Mouse (Mus musculus): Measurements from ENCODE around the gene Gm11084.
"Not testable (repeated sequence)": the region's sequence is repeated elsewhere in the genome, so short reads cannot be mapped to it uniquely, and the experiment has no call there.

Gene Gm11084

DNA sequence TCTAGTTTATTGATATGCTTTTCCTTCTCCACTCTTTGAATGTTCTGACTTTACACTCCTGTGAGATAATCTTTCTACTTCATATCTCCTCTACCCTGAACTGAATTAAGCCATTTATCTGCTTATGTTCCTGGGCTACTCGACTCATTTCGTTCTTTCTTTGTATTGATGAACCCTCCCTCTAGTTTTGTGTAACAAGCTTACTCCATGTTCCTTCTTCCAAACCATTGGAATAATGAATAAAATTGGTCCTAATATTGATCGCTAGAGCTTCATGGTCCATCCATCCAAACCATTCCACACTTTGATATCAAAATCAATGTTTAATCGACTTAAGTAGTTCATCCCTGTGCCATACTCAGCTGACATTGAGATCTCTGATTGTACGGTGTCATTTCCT is at the start of gene Gm11084:
Gene Gm11084 (minus strand): TSS at position 101 of the 400 bp plus-strand sequence.
- DNase-seq = no peak

DNA sequence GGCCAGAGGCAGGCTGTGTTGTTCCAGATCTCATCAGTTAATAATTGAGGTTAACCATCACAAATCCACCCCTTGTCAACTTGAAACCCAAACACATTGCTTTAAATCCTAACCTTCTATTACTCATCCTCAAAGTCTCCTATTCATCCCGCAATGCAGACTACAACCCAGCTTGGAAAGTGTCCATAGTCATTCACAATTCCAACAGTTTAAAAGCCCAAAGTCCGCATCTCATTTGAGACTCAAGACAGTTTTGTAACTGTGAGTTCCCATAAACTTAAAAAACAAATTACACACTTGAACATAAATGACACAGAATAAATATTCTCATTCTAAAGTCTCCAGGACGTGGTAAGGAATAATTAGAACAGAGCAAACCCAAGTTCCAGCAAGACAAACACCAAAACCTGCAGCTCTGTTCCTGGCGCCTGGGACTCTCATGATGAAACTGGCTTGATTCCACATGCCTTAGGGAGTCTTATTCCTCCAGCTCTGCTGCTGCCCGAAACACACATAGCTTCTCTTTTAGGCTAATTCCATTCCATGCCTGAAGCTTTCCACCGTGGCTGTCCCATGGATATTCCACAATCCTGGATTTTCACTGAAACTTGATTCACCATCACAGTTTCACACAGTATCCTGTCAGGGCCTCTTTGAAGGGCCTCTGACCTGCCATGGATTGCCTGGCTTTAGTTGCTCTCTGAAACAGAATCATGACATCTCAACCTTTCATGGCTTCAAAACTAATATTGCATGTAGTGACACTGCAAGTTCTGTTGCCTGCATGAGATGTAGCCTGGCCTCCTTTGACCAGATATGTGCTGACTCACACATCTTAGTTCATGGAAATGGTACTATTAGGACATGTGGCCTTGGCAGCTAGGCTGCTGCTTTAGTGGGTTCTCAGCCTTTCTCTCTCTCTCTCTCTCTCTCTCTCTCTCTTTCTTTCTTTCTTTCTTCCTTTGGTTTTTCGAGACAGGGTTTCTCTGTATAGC is 44.8 kb upstream of the Gm11084 start:
- no peak for DNase-seq

DNA sequence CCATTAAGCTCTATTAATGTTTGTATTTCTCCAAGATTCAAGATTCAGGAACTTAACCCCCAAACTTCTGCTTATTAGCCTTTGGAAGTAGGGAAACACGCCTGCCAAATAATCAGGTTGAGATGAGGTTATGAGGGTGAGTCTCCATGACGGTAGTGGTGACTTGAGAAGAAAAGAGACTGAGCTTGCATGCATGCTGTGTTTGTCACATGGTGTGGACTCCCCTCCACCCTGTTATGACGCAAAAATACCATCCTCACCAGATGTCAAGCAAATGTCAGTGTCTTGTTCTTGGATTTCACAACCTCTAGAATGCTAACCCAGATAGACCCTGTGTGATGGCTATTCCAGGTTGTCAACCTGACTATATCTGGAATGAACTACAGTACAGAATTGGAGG is 43.3 kb upstream of the Gm11084 start:
- no peak for DNase-seq

DNA sequence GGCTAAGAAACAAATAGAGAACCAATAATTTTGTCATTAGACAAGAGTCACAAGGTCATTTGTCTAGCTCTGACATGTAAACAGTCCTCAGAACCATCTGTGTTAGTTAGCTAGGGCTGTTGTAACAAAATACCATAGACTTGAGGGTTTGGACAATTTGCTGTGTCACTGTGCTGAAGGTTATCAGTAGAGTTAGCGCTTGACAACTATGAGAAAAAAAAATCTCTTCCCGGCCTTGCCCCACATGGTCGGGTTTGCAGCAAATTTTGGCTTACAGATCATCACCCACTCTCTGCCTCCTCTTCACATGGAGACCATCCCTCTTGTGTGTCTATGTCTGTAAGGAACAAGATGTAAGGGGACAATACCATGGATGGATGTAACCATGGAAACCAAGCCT is 41.5 kb upstream of the Gm11084 start:
- DNase-seq = no peak

DNA sequence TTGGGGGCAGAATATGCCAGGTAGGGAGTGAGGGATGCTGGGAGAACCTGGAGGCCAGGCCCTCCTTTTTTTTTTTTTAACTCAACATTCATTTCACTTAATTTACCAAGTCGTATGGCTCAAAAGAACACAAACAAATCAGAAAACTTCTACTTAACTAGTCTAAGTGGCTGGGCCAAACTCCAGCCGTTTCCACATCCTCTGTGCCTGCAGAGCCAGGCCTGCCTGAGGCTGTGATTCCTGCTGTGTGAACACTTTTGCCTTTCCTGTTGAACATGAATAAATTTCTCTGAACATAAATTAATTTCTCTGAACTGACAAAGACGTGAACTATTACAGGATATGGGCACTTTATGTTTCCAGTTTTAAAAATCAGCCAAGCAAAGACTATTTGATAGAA is 40.6 kb upstream of the Gm11084 start:
- DNase-seq = no peak

DNA sequence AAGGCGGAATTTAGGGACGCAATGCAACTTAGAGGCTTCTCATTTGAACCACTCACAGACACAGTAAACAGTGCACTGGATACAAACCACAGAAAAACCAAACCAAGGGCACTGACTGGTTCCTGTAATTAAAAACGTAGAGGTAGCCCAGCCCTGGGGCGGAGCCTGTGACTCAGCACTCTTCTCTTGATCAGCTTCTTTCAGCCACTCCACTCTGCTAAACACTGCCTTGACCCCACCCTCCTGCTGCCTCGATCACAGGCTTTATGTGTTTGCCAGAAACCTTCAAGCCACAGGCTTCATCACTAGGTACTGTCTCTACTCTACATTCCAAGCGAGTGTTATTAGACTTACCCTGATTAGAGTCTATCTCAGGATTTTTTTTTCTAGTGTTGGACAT is 37.3 kb upstream of the Gm11084 start:
- DNase-seq = no peak

DNA sequence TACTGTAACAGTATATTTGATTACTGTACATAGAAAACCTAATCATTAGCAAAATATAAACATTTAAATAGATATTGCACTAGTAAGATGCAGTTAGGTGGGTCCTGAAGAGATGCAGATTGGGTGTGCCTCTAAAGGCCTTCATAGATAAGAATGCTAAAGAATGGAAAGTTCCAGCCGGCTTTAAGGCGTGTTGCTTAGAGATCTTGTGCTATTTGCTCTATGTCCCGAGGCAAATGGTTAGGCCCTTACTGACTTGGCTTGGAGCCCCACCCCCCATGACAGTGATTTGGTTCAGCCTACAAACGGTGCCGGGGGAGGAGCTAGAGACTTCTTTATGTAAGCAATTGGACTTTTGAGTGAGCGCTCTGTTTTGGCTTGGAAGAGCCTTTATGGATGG is 34.5 kb upstream of the Gm11084 start:
- no peak for DNase-seq

DNA sequence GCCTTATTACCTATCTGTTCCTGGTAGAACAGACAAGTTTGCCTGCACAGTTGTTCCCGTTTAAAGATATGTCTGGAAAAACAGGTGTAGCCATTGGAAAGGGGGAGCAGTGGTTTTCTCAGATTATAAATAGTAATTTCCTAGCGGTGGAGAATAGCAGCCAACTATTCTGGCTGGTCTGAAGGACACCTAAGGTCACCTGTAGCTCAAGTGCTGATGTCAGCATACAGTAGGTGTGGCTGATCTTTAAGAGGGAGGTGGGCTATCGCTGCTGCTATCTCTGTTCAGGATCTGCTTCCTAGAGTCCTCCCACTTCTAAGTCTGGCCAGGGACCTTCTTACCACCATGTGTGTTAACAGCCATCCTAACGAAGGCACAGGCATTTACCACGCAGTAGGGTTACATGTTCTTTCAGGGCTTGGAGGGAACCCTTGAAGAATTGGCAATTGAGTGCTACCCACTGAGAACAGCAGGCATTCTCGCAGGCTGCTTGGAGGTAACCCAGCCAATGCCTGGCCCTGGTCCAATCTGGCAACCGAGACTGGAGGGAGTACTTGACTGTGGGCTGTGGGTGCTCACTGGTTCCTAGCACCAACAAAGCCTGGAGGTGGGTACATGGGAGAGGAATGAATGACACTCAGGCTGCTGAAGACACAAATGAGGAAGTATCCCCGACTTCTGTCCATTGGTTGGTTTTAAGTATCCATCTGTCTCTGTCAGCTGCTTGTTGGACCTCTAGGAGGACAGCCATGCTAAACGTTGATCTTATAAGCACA is 33.0 kb upstream of the Gm11084 start:
- DNase-seq = peak; percentile 56

DNA sequence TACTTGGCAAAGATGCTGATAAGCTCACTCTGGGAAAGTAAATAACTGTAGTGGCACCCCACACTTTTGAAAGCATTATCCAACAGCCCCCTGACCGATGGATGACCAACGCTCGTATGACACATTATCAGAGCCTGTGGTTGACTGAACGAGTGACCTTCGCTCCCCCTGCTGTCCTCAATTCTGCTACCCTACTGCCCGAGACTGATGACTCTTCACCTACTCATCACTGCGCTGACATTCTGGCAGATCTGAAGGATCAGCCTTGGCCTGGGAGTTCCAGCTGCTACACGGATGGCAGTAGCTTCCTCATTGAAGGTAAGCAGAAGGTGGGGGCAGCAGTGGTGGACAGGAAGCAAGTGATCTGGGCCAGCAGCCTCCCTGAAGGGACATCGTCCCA is 27.5 kb upstream of the Gm11084 start:
- DNase-seq = not testable (repeated sequence)

DNA sequence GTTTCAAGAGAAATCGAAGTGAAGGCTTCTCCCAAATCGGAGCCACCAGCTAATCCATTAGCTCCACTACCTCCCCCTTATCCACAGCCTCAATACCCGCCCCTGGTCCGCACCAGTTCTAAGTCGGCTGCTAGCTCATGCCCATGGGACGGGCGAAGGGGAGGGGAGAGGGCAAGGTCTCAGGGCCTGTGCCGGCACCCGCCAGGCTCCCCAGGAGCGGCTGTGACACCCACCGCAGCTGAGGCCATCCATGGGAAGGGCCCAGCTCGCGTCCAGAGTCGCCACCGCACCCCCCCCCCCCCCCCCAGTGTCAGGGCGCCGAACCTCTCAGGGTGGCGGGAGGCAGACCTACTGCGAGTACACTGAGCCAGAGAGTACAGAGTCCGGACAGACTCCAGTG is 26.1 kb upstream of the Gm11084 start:
- DNase-seq = no peak

DNA sequence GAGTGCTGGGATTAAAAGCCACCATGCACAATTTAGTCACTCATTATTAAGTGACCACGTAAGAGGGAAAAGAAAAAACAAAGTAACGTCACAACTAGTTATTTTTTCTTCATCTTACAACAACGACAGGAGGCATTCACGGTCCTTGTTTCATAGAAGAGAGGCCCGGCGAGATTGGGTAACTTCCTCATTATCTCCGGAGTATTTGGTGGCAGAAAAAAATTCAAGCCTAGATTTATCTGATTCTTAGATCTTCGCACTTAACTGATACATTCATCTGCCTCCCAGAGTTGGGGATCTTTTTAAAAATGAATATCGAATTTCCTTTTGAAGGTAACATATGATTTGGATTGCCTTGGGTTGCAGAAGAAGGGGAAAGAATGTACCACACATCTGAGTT is 21.0 kb upstream of the Gm11084 start:
- DNase-seq = no peak

DNA sequence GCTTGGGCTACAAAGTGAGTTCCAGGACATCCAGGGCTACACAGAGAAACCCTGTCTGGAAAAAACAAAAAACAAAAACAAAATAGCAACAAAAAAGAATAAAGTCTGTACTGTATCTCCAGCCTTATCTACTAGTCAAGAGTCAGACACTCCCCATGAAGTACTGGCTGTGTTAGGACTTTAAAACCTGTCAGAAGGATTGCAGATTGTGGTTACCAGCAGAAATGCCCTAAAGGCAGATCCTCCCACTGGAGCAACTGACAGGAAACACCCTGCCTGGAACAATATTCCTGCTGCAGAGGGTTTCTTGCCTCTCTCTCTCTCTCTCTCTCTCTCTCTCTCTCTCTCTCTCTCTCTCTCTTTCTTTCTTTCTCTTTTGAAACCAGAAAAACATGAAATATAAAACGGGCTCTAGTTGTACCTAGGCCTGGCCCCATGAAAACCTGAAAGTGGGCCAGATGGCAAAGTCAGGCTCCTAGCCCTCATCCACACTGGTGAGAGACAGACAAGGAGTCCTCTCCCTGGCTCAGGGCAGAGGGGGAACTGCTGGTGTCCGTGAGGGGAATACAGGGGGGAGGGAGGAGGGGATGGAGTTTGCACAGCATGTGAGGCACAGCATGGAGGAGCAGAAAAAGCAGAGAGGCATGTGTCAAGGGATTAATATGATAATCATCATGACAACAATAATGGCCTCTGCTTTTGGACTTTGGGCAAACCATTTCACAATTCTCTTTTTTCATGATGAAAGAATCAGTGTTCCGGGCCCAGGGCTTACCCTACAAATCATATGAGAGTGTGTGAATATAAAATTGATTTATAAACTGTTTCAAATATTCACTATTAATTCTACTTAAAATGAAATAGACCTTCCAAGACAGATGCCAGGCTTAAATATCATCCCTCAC is 19.3 kb upstream of the Gm11084 start:
- no peak for DNase-seq

DNA sequence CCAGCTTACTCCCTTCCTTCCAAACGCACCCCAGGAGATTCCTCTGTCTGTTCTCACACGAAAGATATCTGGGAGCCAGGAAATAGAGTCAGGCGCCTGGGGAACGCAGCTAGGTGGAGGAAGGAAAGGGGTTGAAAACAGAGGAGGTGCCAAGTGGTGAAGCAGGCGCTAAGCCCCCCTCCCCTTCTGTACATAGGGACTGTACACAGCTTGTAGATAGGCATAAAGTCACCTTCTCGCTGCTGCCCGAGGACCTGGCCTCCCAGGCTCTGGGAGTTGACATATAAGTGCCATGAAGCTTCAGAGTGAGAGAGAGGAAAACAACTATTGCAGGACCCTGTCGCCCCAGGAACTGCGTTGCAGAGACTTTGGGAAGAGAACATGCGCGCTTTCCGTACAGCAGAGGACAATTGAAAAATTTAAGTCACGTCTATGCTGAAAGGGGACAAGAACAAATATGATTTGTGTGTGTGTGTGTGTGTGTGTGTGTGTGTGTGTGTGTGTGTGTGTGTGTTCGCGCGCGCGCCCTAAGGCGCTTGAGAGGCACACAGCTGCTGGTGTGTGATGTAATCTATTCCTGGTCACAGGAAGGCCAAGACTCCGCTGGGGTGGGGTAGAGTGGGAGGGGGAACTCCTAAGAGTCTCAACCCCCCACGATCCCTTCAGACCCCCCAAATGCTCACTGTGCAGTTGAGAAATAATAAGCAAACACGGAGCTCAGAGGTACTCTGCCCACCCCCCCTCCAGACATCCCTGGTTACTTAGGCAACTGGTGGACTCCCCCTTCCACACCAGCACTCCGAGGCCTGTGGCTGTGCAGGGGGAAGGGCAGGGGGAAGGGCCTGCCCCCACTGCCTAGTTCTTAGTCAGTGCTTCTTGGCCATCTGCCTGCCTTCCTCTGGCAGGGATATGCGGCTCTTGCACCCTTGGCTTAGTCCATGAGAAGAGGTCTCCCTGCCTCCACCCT is 17.5 kb upstream of the Gm11084 start:
- DNase-seq = no peak

DNA sequence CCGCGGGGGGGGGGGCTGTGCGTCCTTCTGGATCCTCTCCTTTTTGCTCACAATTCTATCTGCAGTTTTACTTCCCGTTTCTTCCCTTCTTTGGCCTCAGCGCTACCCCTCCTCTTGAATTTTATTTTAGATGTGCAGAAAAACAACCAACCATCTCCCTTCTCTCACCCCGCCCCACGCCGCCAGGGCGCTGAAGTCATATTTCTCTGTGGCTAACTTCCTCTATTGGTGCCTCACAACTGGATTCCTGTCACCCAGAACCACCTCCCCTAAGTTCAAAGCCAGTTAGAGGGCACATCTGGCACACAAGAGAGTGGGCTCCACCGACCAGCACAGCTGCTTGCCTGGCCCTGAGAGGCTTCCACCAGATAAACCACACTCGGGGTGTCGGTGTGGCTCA is 16.5 kb upstream of the Gm11084 start:
- DNase-seq = no peak

DNA sequence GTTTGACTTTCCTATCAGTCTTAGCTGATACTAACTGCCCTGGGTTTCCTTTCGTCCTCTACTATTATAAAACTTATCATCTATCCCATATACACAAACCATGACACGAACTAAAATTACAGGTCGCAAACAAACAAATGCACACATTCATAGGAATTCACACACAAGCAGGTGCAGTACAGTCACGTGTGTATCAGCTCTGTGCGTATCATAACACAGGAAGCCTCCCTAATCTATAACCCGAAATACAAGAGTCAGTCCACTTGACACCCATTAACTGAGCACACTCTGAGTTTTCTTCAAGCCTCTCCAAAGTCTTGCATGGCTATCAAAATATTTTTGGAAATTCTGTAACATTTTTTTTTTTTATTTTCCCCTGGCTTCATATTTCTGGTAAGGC is 15.9 kb upstream of the Gm11084 start:
- DNase-seq = no peak

DNA sequence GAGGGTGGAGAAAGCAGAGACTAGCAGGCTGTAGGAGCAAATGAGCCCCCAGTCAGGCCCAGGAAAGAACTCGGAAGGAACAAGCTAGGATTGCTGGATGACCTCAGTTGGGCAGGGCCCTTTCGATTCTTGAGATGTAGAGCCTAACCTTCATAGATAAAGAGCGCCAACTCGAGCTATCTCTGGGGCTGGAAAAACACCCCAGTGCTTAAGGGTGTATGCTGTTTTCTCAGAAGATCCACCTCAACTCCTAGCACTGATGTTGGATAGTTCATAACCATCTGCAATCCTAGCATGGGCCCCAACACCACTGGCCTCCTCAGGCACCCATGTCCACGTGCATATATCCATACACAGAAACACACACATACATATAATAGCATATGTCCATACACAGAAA is 15.5 kb upstream of the Gm11084 start:
- DNase-seq = no peak

DNA sequence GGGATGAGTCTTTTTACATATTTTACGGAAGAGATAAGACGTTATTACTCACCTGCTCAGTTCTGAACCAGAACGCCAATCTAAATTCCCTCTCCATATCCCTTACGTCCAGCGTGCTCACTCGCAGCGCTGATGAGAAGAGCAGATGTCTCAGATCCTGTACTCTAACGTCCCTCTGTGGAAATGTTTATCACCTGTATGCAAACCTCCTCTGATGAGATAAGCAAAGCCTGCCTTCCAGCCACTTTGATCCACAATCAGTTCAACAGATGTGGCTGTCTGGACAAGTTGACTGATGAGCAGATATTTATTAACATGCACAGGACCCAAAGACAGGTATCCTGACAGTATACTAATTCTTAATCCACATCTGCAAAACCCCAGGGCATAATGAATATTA is 13.7 kb upstream of the Gm11084 start:
- no peak for DNase-seq

DNA sequence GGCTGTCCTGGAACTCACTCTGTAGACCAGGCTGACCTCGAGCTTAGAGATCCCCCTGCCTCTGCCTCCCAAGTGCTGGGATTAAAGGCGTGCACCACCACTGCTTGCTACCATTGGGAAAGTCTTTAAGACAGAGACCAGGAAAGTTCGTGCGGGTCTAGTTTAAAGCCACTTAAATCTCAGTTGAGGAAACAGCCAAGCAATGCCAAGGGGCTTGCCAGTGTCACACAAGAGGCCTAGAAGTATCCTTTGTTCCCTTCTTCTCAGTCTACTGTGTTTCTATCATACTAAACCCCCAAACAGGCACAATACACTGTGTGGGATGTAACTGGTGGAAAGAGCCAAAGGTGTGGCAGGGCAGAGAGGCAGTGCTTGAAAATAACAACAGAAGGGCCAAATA is 11.1 kb upstream of the Gm11084 start:
- no peak for DNase-seq

DNA sequence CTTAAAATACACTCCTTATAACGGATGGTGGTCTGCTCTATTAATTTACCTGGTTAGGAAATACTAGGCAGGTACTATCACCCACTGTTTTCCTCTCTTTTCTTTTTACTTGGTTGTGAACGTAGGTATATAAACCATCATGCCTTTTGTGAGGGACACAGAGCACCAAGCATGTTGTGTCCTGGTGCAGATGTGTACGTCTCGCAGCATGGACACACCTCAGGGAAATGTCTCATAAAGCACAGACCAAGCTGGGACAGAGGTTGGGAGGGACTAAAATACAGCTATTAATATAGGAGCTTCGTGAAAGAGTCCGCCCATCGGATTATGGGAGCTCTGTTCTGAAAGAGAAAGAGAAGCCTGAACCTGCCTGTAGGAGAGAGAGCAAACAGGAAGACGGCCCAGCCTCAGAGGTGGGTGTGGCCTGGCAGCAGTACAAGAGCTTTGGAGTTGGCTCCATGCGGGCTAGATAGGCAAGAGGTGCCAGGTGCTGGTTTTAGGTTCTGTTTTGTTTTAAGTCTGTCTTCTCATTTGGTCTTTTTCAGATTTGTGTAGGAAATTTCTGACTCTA is 10.4 kb upstream of the Gm11084 start:
- peak; percentile 55 for DNase-seq

DNA sequence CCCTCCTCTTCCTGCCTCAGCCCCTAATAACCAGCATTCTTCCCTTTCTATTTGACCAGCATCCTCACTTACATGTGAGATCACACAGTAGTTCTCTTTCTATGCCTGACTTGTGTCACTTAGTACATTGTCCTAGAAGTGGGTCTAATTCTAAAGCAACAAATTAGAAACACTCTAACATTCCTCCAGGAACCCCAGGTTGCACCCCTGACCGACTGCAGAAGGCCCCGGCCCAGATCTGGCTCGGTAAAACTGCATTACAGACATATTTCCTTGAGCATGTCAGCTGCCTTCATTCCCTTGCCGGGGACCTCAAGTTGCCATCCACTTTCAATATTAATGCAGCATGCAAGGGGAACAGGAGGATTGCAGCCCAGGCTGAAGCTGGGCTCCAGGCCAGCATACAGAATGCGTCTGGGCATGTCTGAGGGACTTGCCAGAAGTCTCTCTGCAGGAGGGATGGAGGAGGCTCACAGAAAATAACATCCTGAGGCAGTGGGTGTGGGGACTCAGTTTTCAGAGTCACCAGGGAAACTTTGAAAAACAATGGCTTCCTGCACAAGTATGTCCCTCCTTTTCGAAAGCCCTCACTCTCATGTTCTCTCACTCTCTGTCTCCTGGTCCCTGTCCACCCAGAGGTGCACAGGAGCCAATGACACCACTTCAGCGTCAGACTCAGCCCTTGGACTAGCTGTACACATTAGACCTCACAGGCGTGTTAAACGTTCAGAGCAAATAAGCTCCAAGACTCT is 9.0 kb upstream of the Gm11084 start:
- peak; percentile 72 for DNase-seq

DNA sequence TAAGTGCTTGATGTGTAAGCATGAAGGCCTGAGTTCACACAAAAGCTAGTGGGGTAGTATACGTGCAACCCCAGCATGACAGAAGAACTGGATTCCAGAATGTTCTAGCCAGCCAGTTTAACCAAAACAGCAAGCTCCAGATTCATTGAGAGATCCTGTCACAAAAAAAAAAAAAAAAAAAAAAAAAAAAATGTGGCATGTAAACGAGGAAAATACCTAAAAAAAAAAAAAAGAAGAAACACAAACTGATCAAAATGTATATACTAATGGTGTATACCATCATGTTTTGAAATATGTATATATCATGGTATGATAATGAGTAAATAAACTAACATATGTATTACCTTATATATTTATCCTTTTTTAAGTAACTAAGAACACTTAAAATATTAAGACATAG is 7.6 kb upstream of the Gm11084 start:
- no peak for DNase-seq

All from cerebellum, adult 11 months (tissue).